Mouse (Mus musculus): ENCODE results near the gene Malsu1.

DNA sequence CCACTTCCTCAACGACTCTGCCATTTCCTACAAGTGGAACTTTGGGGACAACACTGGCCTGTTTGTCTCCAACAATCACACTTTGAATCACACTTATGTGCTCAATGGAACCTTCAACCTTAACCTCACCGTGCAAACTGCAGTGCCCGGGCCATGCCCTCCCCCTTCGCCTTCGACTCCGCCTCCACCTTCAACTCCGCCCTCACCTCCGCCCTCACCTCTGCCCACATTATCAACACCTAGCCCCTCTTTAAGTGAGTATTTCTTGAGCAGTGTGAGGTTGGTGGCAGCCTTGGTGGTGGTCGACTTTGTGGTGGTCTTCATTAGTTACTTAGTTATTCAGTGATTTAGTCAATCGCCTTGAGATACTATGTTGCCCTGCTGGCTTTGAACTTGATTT is 25.7 kb upstream of the Malsu1 start:
- TF ChIP-seq POLR2A (IDR thresholded peaks at IDR 0.05; ENCODE audit: low read depth, low read length) (no peak), CTCF (IDR thresholded peaks at IDR 0.05; ENCODE audit: extremely low read depth, insufficient read length, insufficient replicate concordance, low read depth, low read length) (no peak)
